7 mouse cellular contexts compared by ENCODE assay signal in genomic region chr3:101372345-101372980, GRCm38 (mm10). TPM values are rescaled to one million over a fixed set of nuclear protein-coding genes. Genes with fewer than 3 reads are reported as not detected.
A peak's percentile ranks its signal among the peaks of the same experiment; 100 is the strongest.
DNase-seq lines count a peak whose midpoint lies in the region; ATAC-seq and TF ChIP-seq lines count a peak whose summit lies in the region.

No protein-coding gene starts in this region.

- no peaks in the 10 kb centered on the region for H3K36me3 ChIP-seq in lung, embryonic 16.5 days (ENCODE audit: control insufficient read depth, insufficient read depth, low read length)

- peak overlapping the region; percentile 31; the same call in 1 of the 2 replicates for H3K4me2 ChIP-seq in lung, embryonic 16.5 days (ENCODE audit: low read depth, low read length)

- no peaks in the 10 kb centered on the region; the same call in 1 of the 2 replicates for H3K4me1 ChIP-seq in bone marrow, adult 2 months (ENCODE audit: control insufficient read depth, insufficient read depth, low read length)
- peaks cover 16% of the 10 kb centered on the region for H3K4me1 ChIP-seq in lung, embryonic 16.5 days (replicated peaks; ENCODE audit: control insufficient read depth, insufficient read depth, low read length)

- peak; percentile 59 for DNase-seq in ovary, postnatal 14 days (ENCODE audit: low spot score)
- no peak for DNase-seq in ovary, postnatal 10 days (ENCODE audit: low spot score)
- peak; percentile 66 for DNase-seq in forelimb bud, embryonic 11.5 days (ENCODE audit: low read depth, low spot score)
- peak; percentile 70 to 84 for DNase-seq in layer of hippocampus, adult 18-20 months (ENCODE audit: low spot score in 2 of 2)
- peak; percentile 35 to 56 for DNase-seq in spleen, postnatal 14 days (ENCODE audit: low spot score in 2 of 2)

- 44% methylated on average over 13 of the region's 13 CpGs for WGBS in bone marrow, adult 2 months
- 27% methylated on average over 13 of the region's 13 CpGs for WGBS in lung, embryonic 16.5 days

- H3K27ac ChIP-seq in bone marrow, adult 2 months (ENCODE audit: control insufficient read depth, insufficient read depth, low read depth, low read length, poor library complexity), result no peak overlapping the region
- H3K27ac ChIP-seq in lung, embryonic 16.5 days (ENCODE audit: low read length), result no peak overlapping the region

- no peak overlapping the region for H3K9ac ChIP-seq in lung, embryonic 16.5 days (ENCODE audit: low read length)

- TF ChIP-seq CTCF in bone marrow, adult 2 months (IDR thresholded peaks at IDR 0.05; ENCODE audit: control insufficient read depth, insufficient read depth, low read length), result peak; percentile 77

- TF ChIP-seq POLR2A in bone marrow, adult 2 months (IDR thresholded peaks at IDR 0.05; ENCODE audit: borderline replicate concordance, control insufficient read depth, low read depth, low read length), result no peak

- no peaks in the 10 kb centered on the region for H3K9me3 ChIP-seq in lung, embryonic 16.5 days (ENCODE audit: control insufficient read depth, low read length)

- no peaks in the 10 kb centered on the region for H3K27me3 ChIP-seq in lung, embryonic 16.5 days (ENCODE audit: control insufficient read depth, insufficient read depth, low read depth, low read length)

- ATAC-seq in lung, embryonic 16.5 days (ENCODE audit: low read depth), result no peak

- no peak overlapping the region for H3K4me3 ChIP-seq in bone marrow, adult 2 months (replicated peaks; ENCODE audit: control insufficient read depth, low read depth, low read length)
- H3K4me3 ChIP-seq in lung, embryonic 16.5 days (ENCODE audit: low read length), result no peak overlapping the region

RNA-seq across cellular contexts. Expression of gene Igsf3, which starts 4.4 kb away (rescaled TPM):
- polyA plus RNA-seq in bone marrow, adult 2 months (2011; ENCODE audit: insufficient read depth, insufficient read length, low replicate concordance, missing spikeins), result 3.6 and 6.3 TPM in 2 replicates
- total RNA-seq in layer of hippocampus, adult 18-20 months (2021), result 10 to 100 TPM; 15.7 to 17.6 TPM
- polyA plus RNA-seq in lung, embryonic 16.5 days (2015; fragmentation: Nextera tagmentation; extraction: Ambion mirVana), result 40.5 and 40.6 TPM in 2 replicates
